In the genomic region with DNA sequence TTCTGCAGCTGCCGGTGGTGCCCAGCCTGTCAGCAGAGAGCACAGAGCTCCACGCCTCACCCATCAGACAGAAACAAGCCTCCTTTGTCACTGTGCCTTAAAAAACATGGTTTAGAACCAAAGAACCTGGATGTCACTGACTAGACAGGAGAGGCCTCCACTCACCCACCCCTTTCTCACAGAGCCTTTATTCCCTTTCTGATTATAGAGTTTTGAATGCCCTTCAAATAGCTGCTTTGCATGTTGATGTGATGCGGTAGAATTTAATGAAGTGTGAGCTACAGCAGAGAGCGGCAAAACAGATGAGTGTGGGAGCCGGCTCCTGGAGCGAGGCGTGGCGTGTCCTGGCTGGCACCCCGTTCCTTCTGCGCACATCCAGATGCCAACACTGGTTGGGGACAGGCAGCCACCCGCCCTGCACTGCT, we compare ENCODE assay signal across 9 mouse cellular contexts.
DNase-seq lines count a peak whose midpoint lies in the region; ATAC-seq lines count a peak whose summit lies in the region.
"Had no signal": no experiment of that assay in that cellular context is flagged by ENCODE, and none has a peak within 500 bp of the region (broad histone marks: within the 10 kb centered on the region; RNA-seq: fewer than 3 reads in every experiment).

No protein-coding gene starts in this region.

- no peak overlapping the region for H3K9ac ChIP-seq in neural tube, embryonic 11.5 days (ENCODE audit: low read length)
- no peak overlapping the region for H3K9ac ChIP-seq in hindbrain, embryonic 12.5 days
- no peak overlapping the region for H3K9ac ChIP-seq in limb, embryonic 12.5 days (replicated peaks)
- H3K9ac ChIP-seq: stomach, embryonic 15.5 days had no signal

- WGBS in neural tube, embryonic 11.5 days: 43% methylated on average over 11 of the region's 11 CpGs
- 15% methylated on average over 11 of the region's 11 CpGs for WGBS in hindbrain, embryonic 12.5 days
- 38% methylated on average over 11 of the region's 11 CpGs for WGBS in limb, embryonic 12.5 days

- peak; percentile 72 for ATAC-seq in neural tube, embryonic 11.5 days (ENCODE audit: insufficient read depth, low FRiP score, low TSS enrichment)
- ATAC-seq in hindbrain, embryonic 12.5 days (ENCODE audit: low FRiP score): peak; percentile 86
- no peak for ATAC-seq in limb, embryonic 12.5 days (ENCODE audit: insufficient number of reproducible peaks, insufficient read depth, low FRiP score, low TSS enrichment, low read depth)

- 0 out of 2 replicates have a peak overlapping the region, but pooled peaks have one; percentile 29 for H3K27ac ChIP-seq in neural tube, embryonic 11.5 days (ENCODE audit: low read depth, low read length)
- peak overlapping the region; percentile 60 for H3K27ac ChIP-seq in hindbrain, embryonic 12.5 days
- 0 out of 2 replicates have a peak overlapping the region, but pooled peaks have one; percentile 12 for H3K27ac ChIP-seq in limb, embryonic 12.5 days
- H3K27ac ChIP-seq: stomach, embryonic 15.5 days had no signal

- H3K27me3 ChIP-seq in neural tube, embryonic 11.5 days (ENCODE audit: control insufficient read depth, insufficient read depth, low read length): no peaks in the 10 kb centered on the region
- no peaks in the 10 kb centered on the region for H3K27me3 ChIP-seq in hindbrain, embryonic 12.5 days
- no peaks in the 10 kb centered on the region for H3K27me3 ChIP-seq in limb, embryonic 12.5 days
- H3K27me3 ChIP-seq: stomach, embryonic 15.5 days had no signal

- peak; percentile 34 for DNase-seq in neural tube, embryonic 11.5 days (ENCODE audit: low spot score)
- DNase-seq in neural tube, embryonic 10.5 days (ENCODE audit: extremely low spot score, low spot score): no peak
- peak; percentile 46 for DNase-seq in telencephalon, adult 2 months (ENCODE audit: low read depth, low spot score)
- DNase-seq in adrenal gland, postnatal 10 days: no peak
- no peak for DNase-seq in thymus, postnatal 10 days (ENCODE audit: low spot score in 2 of 2)
- no peak for DNase-seq in heart, adult 11 months

- no peaks in the 10 kb centered on the region for H3K36me3 ChIP-seq in neural tube, embryonic 11.5 days (ENCODE audit: control insufficient read depth, insufficient read depth, low read length)
- no peaks in the 10 kb centered on the region for H3K36me3 ChIP-seq in hindbrain, embryonic 12.5 days
- no peaks in the 10 kb centered on the region for H3K36me3 ChIP-seq in limb, embryonic 12.5 days

- H3K4me3 ChIP-seq in neural tube, embryonic 11.5 days (ENCODE audit: low read depth, low read length): no peak overlapping the region
- H3K4me3 ChIP-seq in hindbrain, embryonic 12.5 days: no peak overlapping the region
- no peak overlapping the region for H3K4me3 ChIP-seq in limb, embryonic 12.5 days (replicated peaks)
- H3K4me3 ChIP-seq: stomach, embryonic 15.5 days had no signal

- peaks cover 13% of the 10 kb centered on the region for H3K4me1 ChIP-seq in neural tube, embryonic 11.5 days (ENCODE audit: control insufficient read depth, insufficient read depth, low read length)
- peaks cover 44% of the 10 kb centered on the region for H3K4me1 ChIP-seq in hindbrain, embryonic 12.5 days
- peaks cover 25% of the 10 kb centered on the region for H3K4me1 ChIP-seq in limb, embryonic 12.5 days (replicated peaks)
- H3K4me1 ChIP-seq: stomach, embryonic 15.5 days had no signal

- no peak overlapping the region for H3K4me2 ChIP-seq in neural tube, embryonic 11.5 days (ENCODE audit: low read depth)
- H3K4me2 ChIP-seq in hindbrain, embryonic 12.5 days (replicated peaks): 0 out of 2 replicates have a peak overlapping the region, but pooled peaks have one; percentile 1
- no peak overlapping the region for H3K4me2 ChIP-seq in limb, embryonic 12.5 days
- H3K4me2 ChIP-seq: stomach, embryonic 15.5 days had no signal

- no peaks in the 10 kb centered on the region for H3K9me3 ChIP-seq in neural tube, embryonic 11.5 days (ENCODE audit: control insufficient read depth, low read length)
- H3K9me3 ChIP-seq in hindbrain, embryonic 12.5 days (replicated peaks): no peaks in the 10 kb centered on the region
- no peaks in the 10 kb centered on the region for H3K9me3 ChIP-seq in limb, embryonic 12.5 days
- H3K9me3 ChIP-seq: stomach, embryonic 15.5 days had no signal

Comparison
In these comparisons a context has a peak if more than half of its experiments do, and no peak if none do; other contexts are left out.
1. DNase-seq: peak in neural tube, embryonic 11.5 days (single experiment) and telencephalon, adult 2 months (single experiment); none in neural tube, embryonic 10.5 days (single experiment), adrenal gland, postnatal 10 days (single experiment), thymus, postnatal 10 days (0 of 2) and heart, adult 11 months (single experiment).
2. Peak in every context shown above with its lines, with median percentiles within 50 percentile points of each other: H3K27ac ChIP-seq.